Mouse (Mus musculus): ENCODE measurements around the gene Nceh1.

- TF ChIP-seq CTCF (IDR thresholded peaks at IDR 0.05; ENCODE audit: low read depth, low read length) (no peak), TAL1 (conservative IDR thresholded peaks at IDR 0.05; ENCODE audit: low read depth, low read length) (no peak), GATA1 (IDR thresholded peaks at IDR 0.05; ENCODE audit: borderline replicate concordance, low read length) (no peak), POLR2AphosphoS5 (IDR thresholded peaks at IDR 0.05; ENCODE audit: insufficient replicate concordance, low read depth, low read length) (no peak)
Measured at GRCm38 (mm10) chr3:27323551-27323950, 140.8 kb downstream of the Nceh1 start.

All from G1E (cell line).